Mouse (Mus musculus) G1E (cell line): ENCODE results near the gene Elmo2.

ENCODE experiments used
- CTCF ChIP-seq: IDR thresholded peaks from 2 replicates; pipeline ENCODE4 v1.5.1; 2012; ENCODE audit warnings: low read depth, low read length, inconsistent platforms, mixed read lengths
- GATA1 ChIP-seq: IDR thresholded peaks from 2 replicates; pipeline ENCODE4 v1.6.1; 2012; ENCODE audit warnings: borderline replicate concordance, low read length, inconsistent platforms, mixed read lengths
- GATA2 ChIP-seq: IDR thresholded peaks from 2 replicates; pipeline ENCODE4 v1.6.1; 2012; ENCODE audit warnings: low read depth, low read length, inconsistent platforms, borderline replicate concordance
- POLR2AphosphoS5 ChIP-seq: IDR thresholded peaks from 2 replicates; pipeline ENCODE4 v1.6.1; 2012; ENCODE audit warnings: low read depth, low read length, inconsistent platforms; ENCODE audit not compliant: insufficient replicate concordance
- TAL1 ChIP-seq: conservative IDR thresholded peaks from 2 replicates; pipeline ENCODE4 v1.6.1; 2012; ENCODE audit warnings: low read depth, low read length, inconsistent platforms, mixed read lengths

DNA sequence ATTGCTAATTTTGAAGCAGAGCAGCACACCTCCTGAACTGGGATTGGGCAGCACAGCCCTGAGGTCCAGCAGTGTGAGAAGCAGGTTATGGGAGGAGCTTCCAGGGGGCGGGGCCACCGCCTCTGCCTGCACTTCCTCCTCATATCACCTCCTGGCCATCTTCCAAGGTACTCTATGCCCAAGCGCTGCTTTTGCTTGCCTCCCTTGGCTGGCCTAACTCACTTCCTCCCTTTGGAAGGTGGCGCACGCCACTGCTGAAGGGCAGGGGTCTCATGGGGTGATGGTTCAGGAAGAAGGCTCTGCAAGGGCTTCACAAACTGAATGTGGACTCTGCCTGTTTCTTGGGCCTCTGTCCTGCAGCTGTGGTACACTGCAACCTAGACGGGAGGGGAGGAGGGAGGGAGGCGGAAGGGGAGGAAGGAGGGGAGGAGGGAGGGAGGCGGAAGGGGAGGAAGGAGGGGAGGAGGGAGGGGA, 40.8 kb upstream of the Elmo2 start:
- TF ChIP-seq CTCF (no peak), POLR2AphosphoS5 (no peak), GATA1 (no peak), TAL1 (no peak), GATA2 (no peak)
